Mouse (Mus musculus): ENCODE measurements around the gene Mrps5. TPM values are rescaled to one million over a fixed set of nuclear protein-coding genes. Genes with fewer than 3 reads are reported as not detected.

Gene Mrps5
- total and polyA plus RNA-seq, 3 experiments: 55.8 to 194 (median 82.4) TPM

GRCm38 (mm10) chr2:127549711-127550110, 37.3 kb upstream of the Mrps5 start:
- Histone ChIP-seq H3K36me3 (replicated peaks) (no peaks in the 10 kb centered on the region), H3K4me1 (ENCODE audit: insufficient read depth, low read depth, low read length) (no peaks in the 10 kb centered on the region), H3K4me3 (ENCODE audit: low read depth, low read length) (no peak overlapping the region), H3K9me3 (replicated peaks) (no peaks in the 10 kb centered on the region), H3K27me3 (ENCODE audit: insufficient read depth, low read length) (no peaks in the 10 kb centered on the region; the same call in none of the 2 replicates)
- no peak for ATAC-seq (ENCODE audit: extremely low read depth, insufficient number of reproducible peaks, low FRiP score, poor library complexity, severe bottlenecking)
- no peak for TF ChIP-seq CTCF (IDR thresholded peaks at IDR 0.05; ENCODE audit: low read depth, low read length)
- TF ChIP-seq GATA1 (IDR thresholded peaks at IDR 0.05; ENCODE audit: borderline replicate concordance, low read length): no peak
- no peak for TF ChIP-seq TAL1 (conservative IDR thresholded peaks at IDR 0.05; ENCODE audit: low read depth, low read length)
- no peak for TF ChIP-seq POLR2AphosphoS5 (IDR thresholded peaks at IDR 0.05; ENCODE audit: insufficient replicate concordance, low read depth, low read length)
- no peak for DNase-seq (ENCODE audit: low spot score)

- no peaks in the 10 kb centered on the region for H3K4me1 ChIP-seq (ENCODE audit: insufficient read depth, low read depth, low read length)
- TF ChIP-seq CTCF (IDR thresholded peaks at IDR 0.05; ENCODE audit: low read depth, low read length) (no peak), GATA2 (IDR thresholded peaks at IDR 0.05; ENCODE audit: borderline replicate concordance, low read depth, low read length) (no peak), GATA1 (IDR thresholded peaks at IDR 0.05; ENCODE audit: borderline replicate concordance, low read length) (no peak), TAL1 (conservative IDR thresholded peaks at IDR 0.05; ENCODE audit: low read depth, low read length) (no peak), POLR2AphosphoS5 (IDR thresholded peaks at IDR 0.05; ENCODE audit: insufficient replicate concordance, low read depth, low read length) (no peak)
- no peaks in the 10 kb centered on the region for H3K9me3 ChIP-seq (replicated peaks)
- H3K4me3 ChIP-seq (ENCODE audit: low read depth, low read length): no peak overlapping the region
- H3K27me3 ChIP-seq (ENCODE audit: insufficient read depth, low read length): no peaks in the 10 kb centered on the region; the same call in none of the 2 replicates
- ATAC-seq (ENCODE audit: extremely low read depth, insufficient number of reproducible peaks, low FRiP score, poor library complexity, severe bottlenecking) (no peak), DNase-seq (ENCODE audit: low spot score) (no peak)
- H3K36me3 ChIP-seq (replicated peaks): no peaks in the 10 kb centered on the region
Measured at GRCm38 (mm10) chr2:127550446-127550845, 36.6 kb upstream of the Mrps5 start.

DNA sequence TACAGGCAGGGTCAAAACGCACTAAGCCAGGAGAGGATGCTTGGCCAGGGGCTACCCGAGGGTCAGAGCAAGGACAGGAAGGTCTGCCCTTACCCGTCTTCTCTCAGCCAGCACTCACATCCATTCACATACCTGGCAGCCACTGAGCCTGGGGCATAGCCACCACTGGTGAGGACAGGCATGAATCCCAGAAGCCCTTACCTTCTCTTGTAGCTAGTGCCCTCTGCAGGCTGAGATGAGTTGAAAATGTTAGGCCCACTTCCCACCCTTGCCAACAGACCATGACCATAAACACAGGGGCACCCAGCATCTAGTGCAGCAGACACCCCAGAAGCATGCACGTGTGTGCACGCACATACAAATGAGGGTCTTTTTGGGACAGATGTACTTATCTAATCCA, 35.9 kb upstream of the Mrps5 start:
- Histone ChIP-seq H3K27me3 (ENCODE audit: insufficient read depth, low read length) (no peaks in the 10 kb centered on the region; the same call in 1 of the 2 replicates), H3K9me3 (replicated peaks) (no peaks in the 10 kb centered on the region), H3K36me3 (replicated peaks) (no peaks in the 10 kb centered on the region), H3K4me1 (ENCODE audit: insufficient read depth, low read depth, low read length) (no peaks in the 10 kb centered on the region), H3K4me3 (ENCODE audit: low read depth, low read length) (no peak overlapping the region)
- no peak for ATAC-seq (ENCODE audit: extremely low read depth, insufficient number of reproducible peaks, low FRiP score, poor library complexity, severe bottlenecking)
- DNase-seq (ENCODE audit: low spot score): no peak
- TF ChIP-seq GATA2 (IDR thresholded peaks at IDR 0.05; ENCODE audit: borderline replicate concordance, low read depth, low read length) (no peak), TAL1 (conservative IDR thresholded peaks at IDR 0.05; ENCODE audit: low read depth, low read length) (no peak), GATA1 (IDR thresholded peaks at IDR 0.05; ENCODE audit: borderline replicate concordance, low read length) (no peak), POLR2AphosphoS5 (IDR thresholded peaks at IDR 0.05; ENCODE audit: insufficient replicate concordance, low read depth, low read length) (no peak), CTCF (IDR thresholded peaks at IDR 0.05; ENCODE audit: low read depth, low read length) (no peak)

DNA sequence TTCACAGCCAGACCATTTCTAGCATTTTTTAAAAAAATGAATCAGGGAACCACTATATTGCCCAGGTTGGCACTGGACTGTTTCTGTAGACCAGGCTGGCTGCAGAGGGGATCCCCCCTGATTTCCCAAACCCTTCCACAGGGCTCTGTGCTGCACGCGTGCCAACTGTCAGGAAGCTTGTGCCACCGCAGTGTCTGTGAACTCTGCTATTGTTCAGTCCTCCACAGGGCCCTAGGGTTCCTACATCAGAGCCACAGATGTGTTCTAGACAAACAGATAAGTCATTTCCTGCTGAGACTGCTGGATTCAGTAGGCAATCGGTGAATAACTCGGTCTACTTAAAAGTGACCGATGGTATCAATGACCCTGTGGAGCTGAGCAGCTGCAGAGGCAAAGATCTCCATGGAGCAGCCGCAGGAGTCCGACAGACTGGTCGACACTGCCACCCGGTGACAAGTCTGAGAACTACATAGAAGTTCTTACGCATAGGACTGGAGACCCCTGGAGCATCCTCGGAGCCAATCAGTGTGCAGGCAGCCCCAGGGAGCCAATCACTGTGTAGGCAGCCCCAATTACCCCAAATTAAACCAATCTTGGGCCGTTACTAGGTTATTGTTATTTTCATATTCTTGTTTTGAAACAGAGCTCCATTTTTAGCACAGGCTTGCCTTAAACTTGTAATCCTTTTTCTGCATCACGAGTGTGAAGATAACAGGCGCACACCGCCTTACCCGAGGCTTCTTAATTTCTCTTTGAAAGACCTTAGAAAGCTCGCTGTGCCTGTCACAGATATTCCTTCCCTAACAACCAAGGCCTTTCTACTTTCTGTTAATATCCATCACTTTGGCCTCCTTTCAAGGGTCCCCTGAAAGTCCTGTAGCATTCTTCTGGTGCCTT, 27.7 kb upstream of the Mrps5 start:
- TF ChIP-seq POLR2AphosphoS5 (IDR thresholded peaks at IDR 0.05; ENCODE audit: insufficient replicate concordance, low read depth, low read length) (no peak), TAL1 (conservative IDR thresholded peaks at IDR 0.05; ENCODE audit: low read depth, low read length) (no peak), GATA1 (IDR thresholded peaks at IDR 0.05; ENCODE audit: borderline replicate concordance, low read length) (no peak), CTCF (IDR thresholded peaks at IDR 0.05; ENCODE audit: low read depth, low read length) (0 out of 2 replicates have a peak, but pooled peaks have one; percentile 24)
- Histone ChIP-seq H3K9me3 (replicated peaks) (no peaks in the 10 kb centered on the region), H3K36me3 (replicated peaks) (no peaks in the 10 kb centered on the region), H3K4me1 (ENCODE audit: insufficient read depth, low read depth, low read length) (no peaks in the 10 kb centered on the region), H3K27me3 (ENCODE audit: insufficient read depth, low read length) (peaks cover 4% of the 10 kb centered on the region), H3K4me3 (ENCODE audit: low read depth, low read length) (no peak overlapping the region)
- ATAC-seq (ENCODE audit: extremely low read depth, insufficient number of reproducible peaks, low FRiP score, poor library complexity, severe bottlenecking) (peak; percentile 63; the same call in 1 of the 2 replicates), DNase-seq (ENCODE audit: low spot score) (peak; percentile 45)

- H3K4me1 ChIP-seq (ENCODE audit: insufficient read depth, low read depth, low read length): no peaks in the 10 kb centered on the region
- peaks cover 23% of the 10 kb centered on the region for H3K36me3 ChIP-seq (replicated peaks)
- H3K9me3 ChIP-seq (replicated peaks): 0 out of 2 replicates have a peak, but pooled peaks cover 3% of the 10 kb centered on the region
- H3K27me3 ChIP-seq (ENCODE audit: insufficient read depth, low read length): peaks cover 5% of the 10 kb centered on the region; the same call in 1 of the 2 replicates
- ATAC-seq (ENCODE audit: extremely low read depth, insufficient number of reproducible peaks, low FRiP score, poor library complexity, severe bottlenecking) (no peak), DNase-seq (ENCODE audit: low spot score) (no peak)
- no peak for TF ChIP-seq CTCF (IDR thresholded peaks at IDR 0.05; ENCODE audit: low read depth, low read length)
- TF ChIP-seq GATA2 (IDR thresholded peaks at IDR 0.05; ENCODE audit: borderline replicate concordance, low read depth, low read length): no peak
- no peak for TF ChIP-seq POLR2AphosphoS5 (IDR thresholded peaks at IDR 0.05; ENCODE audit: insufficient replicate concordance, low read depth, low read length)
- no peak for TF ChIP-seq GATA1 (IDR thresholded peaks at IDR 0.05; ENCODE audit: borderline replicate concordance, low read length)
- TF ChIP-seq TAL1 (conservative IDR thresholded peaks at IDR 0.05; ENCODE audit: low read depth, low read length): no peak
- no peak overlapping the region for H3K4me3 ChIP-seq (ENCODE audit: low read depth, low read length)
Measured at GRCm38 (mm10) chr2:127573322-127573721, 13.7 kb upstream of the Mrps5 start.

DNA sequence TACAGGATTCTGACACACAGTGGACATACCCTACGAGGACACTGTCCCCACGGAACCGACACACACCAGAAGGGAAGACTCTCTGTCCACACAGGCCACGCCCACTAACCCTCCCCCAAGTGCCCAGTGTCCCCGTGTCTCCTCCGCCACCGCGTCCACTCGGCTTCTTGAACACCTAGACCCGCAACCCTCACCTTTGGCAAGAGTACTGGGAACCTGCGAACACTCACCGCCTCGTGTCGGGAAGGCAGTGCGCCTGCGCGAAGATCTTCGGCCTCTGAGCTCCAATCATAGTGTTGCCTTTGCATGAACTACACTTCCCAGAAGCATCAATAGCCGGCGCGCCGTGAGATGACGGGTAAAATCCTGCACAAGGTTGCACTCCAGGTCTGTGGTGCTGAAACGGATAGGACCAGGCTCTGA, 2.6 kb upstream of the Mrps5 start:
- H3K27me3 ChIP-seq (ENCODE audit: insufficient read depth, low read length): no peaks in the 10 kb centered on the region
- ATAC-seq (ENCODE audit: extremely low read depth, insufficient number of reproducible peaks, low FRiP score, poor library complexity, severe bottlenecking): peak; percentile 82
- no peaks in the 10 kb centered on the region for H3K9me3 ChIP-seq (replicated peaks)
- H3K4me1 ChIP-seq (ENCODE audit: insufficient read depth, low read depth, low read length): peaks cover 41% of the 10 kb centered on the region
- H3K4me3 ChIP-seq (ENCODE audit: low read depth, low read length): peak overlapping the region; percentile 82
- peaks cover 25% of the 10 kb centered on the region for H3K36me3 ChIP-seq (replicated peaks)
- TF ChIP-seq GATA2 (IDR thresholded peaks at IDR 0.05; ENCODE audit: borderline replicate concordance, low read depth, low read length) (no peak), POLR2AphosphoS5 (IDR thresholded peaks at IDR 0.05; ENCODE audit: insufficient replicate concordance, low read depth, low read length) (no peak), CTCF (IDR thresholded peaks at IDR 0.05; ENCODE audit: low read depth, low read length) (no peak), TAL1 (conservative IDR thresholded peaks at IDR 0.05; ENCODE audit: low read depth, low read length) (no peak), GATA1 (IDR thresholded peaks at IDR 0.05; ENCODE audit: borderline replicate concordance, low read length) (no peak)
- peak; percentile 88 for DNase-seq (ENCODE audit: low spot score)
